Mouse (Mus musculus) lung, embryonic 15.5 days (tissue): ENCODE results near the gene Dmrt3. TPM values are rescaled to one million over a fixed set of nuclear protein-coding genes. Genes with fewer than 3 reads are reported as not detected.

ENCODE experiments used
- ATAC-seq: fragments of 200-750 bp; cut with Nextera tagmentation; 2 replicates; pipeline ENCODE4 v1.8.0; 2017; ENCODE audit warnings: moderate number of reproducible peaks, borderline replicate concordance; ENCODE audit not compliant: low FRiP score, low TSS enrichment; ENCODE audit errors: extremely low read depth
- H3K27ac ChIP-seq: fragments of 300-500 bp; sonication (generic); 2 replicates; pipeline ENCODE4 v1.5.1; 2015; ENCODE audit warnings: moderate library complexity, mild to moderate bottlenecking, inconsistent platforms
- H3K27me3 ChIP-seq: fragments of 300-500 bp; sonication (generic); 2 replicates; pipeline ENCODE4 v1.6.1; 2015; ENCODE audit warnings: inconsistent platforms
- H3K36me3 ChIP-seq: fragments of 300-500 bp; sonication (generic); 2 replicates; pipeline ENCODE4 v1.6.1; 2015; ENCODE audit warnings: inconsistent platforms
- H3K4me1 ChIP-seq: fragments of 300-500 bp; sonication (generic); 2 replicates; pipeline ENCODE4 v1.6.1; 2015; ENCODE audit warnings: inconsistent platforms
- H3K4me2 ChIP-seq: fragments of 300-500 bp; sonication (generic); 2 replicates; pipeline ENCODE4 v1.6.1; 2015; ENCODE audit warnings: inconsistent platforms, mild to moderate bottlenecking, moderate library complexity
- H3K4me3 ChIP-seq: fragments of 300-500 bp; sonication (generic); 2 replicates; pipeline ENCODE4 v1.5.1; 2015; ENCODE audit warnings: mild to moderate bottlenecking, inconsistent platforms
- H3K9ac ChIP-seq: fragments of 300-500 bp; sonication (generic); 2 replicates; pipeline ENCODE4 v1.6.1; 2015; ENCODE audit warnings: inconsistent platforms
- H3K9me3 ChIP-seq: fragments of 300-500 bp; sonication (generic); 2 replicates; pipeline ENCODE4 v1.6.1; 2016; ENCODE audit warnings: inconsistent platforms
- WGBS: fragments of 180-500 bp; shearing (Covaris S2); methylation state at CpG from one replicate; pipeline ENCODE4 v1.1.7; 2015; 5-methylcytosine and 5-hydroxymethylcytosine counted together
- polyA plus RNA-seq: library from polyadenylated mRNA; unstranded; fragments of >200 nt; fragmentation: Nextera tagmentation; extraction: Ambion mirVana; gene quantifications from 2 replicates; pipeline ENCODE4 v1.2.1, GENCODE M21; 2015

Dmrt3 gene
- polyA plus RNA-seq: 0.29 and 0.43 TPM in 2 replicates

DNA sequence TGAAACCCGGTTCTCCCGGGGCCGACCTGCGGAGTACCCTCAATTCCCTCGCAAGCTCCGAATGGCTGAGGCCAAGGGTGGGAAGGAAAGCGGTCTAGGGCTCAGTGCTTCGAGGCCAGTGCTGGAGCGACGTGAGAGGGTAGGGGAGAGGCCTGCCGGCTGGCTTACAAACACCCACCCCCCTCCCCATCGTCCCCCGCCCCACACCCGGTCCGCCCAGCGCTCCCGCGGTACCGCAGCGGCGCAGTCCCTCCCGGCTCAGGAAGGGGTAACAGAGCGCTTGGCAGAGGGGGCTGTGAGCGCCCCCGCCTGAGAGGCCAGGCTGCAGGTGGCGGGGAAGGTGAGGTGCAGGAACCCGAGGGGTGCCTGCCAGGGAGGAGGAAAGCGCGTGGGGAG, at the start of gene Dmrt3:
Gene Dmrt3 (plus strand): TSS at position 287 of the 396 bp plus-strand sequence.
- Histone ChIP-seq H3K4me3 (peak within 1 kb of the TSS; percentile 36), H3K9ac (no peak within 1 kb of the TSS), H3K27ac (no peak within 1 kb of the TSS), H3K4me1 (peaks cover 33% of the 10 kb centered on the region), H3K27me3 (peaks cover 99% of the 10 kb centered on the region), H3K9me3 (no peaks in the 10 kb centered on the region), H3K36me3 (no peaks in the 10 kb centered on the region), H3K4me2 (peak within 1 kb of the TSS; percentile 64)
- WGBS: 1% methylated on average over 25 of the region's 29 CpGs
- no peak; the same call in 1 of the 2 replicates for ATAC-seq

- no peaks in the 10 kb centered on the region for H3K9me3 ChIP-seq
- WGBS: 54% methylated on average over 12 of the region's 12 CpGs
- no peaks in the 10 kb centered on the region for H3K4me1 ChIP-seq
- H3K27ac ChIP-seq: no peak overlapping the region
- H3K27me3 ChIP-seq: peaks cover 15% of the 10 kb centered on the region
- no peak; the same call in 1 of the 2 replicates for ATAC-seq
- no peak overlapping the region for H3K9ac ChIP-seq
- no peaks in the 10 kb centered on the region for H3K36me3 ChIP-seq
- no peak overlapping the region for H3K4me3 ChIP-seq
- H3K4me2 ChIP-seq: no peak overlapping the region
Measured at GRCm38 (mm10) chr19:25564430-25564829, 45.7 kb upstream of the Dmrt3 start.

DNA sequence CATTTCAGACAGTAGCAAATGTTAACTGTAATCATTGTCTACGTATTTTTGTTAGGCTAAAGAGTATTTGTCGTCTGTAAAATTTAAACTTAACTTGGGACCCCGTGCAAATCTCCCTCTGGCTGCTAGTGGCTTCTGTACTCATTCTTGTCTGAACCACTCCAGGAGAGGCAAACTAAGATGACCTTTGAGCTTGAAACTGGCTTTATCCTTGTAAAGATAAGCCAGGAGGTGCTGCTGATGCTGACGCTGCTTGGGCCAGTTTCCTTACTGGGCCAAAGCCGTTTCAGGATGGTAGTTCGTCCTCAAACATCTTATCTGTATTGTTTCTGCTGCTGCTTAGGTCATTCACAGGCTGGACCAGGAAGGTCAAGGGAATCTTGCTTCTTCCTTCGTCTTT, 40.3 kb upstream of the Dmrt3 start:
- ATAC-seq: no peak
- Histone ChIP-seq H3K27me3 (peaks cover 29% of the 10 kb centered on the region; the same call in 1 of the 2 replicates), H3K4me2 (no peak overlapping the region)

DNA sequence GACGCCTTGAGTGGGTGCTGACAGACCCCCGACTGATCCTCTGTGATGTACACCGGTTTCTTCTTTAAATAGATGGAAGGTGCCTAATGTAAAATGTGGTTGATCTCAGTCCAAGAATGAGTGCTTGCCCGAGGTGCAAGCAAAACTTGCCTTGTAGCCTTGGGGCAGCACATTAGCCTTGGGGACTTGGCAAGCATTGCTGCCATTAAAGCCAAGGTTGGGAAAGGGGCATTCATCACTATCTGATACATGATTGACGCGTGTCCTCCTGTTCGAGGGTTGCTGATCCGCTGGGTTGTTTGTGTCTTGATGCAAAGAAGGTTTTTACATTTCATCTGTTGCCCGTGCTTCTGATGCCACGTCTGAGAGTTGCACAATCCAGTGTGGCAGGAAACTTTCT, 35.7 kb upstream of the Dmrt3 start:
- WGBS: 15% methylated on average over 10 of the region's 10 CpGs
- no peaks in the 10 kb centered on the region for H3K36me3 ChIP-seq
- peaks cover 31% of the 10 kb centered on the region; the same call in 1 of the 2 replicates for H3K27me3 ChIP-seq
- H3K9me3 ChIP-seq: no peaks in the 10 kb centered on the region
- no peak overlapping the region for H3K27ac ChIP-seq
- no peak overlapping the region for H3K4me3 ChIP-seq
- H3K4me2 ChIP-seq: peak overlapping the region; percentile 44; the same call in 1 of the 2 replicates
- H3K4me1 ChIP-seq: peaks cover 23% of the 10 kb centered on the region
- no peak overlapping the region for H3K9ac ChIP-seq
- no peak for ATAC-seq

More for the DNA sequence above, 40.3 kb upstream of the Dmrt3 start:
- H3K27ac ChIP-seq: no peak overlapping the region
- 45% methylated on average over 7 of the region's 7 CpGs for WGBS
- no peak overlapping the region for H3K4me3 ChIP-seq
- no peaks in the 10 kb centered on the region for H3K36me3 ChIP-seq
- H3K9ac ChIP-seq: no peak overlapping the region
- H3K4me1 ChIP-seq: peaks cover 6% of the 10 kb centered on the region
- no peaks in the 10 kb centered on the region for H3K9me3 ChIP-seq

- Histone ChIP-seq H3K27ac (no peak overlapping the region), H3K9me3 (no peaks in the 10 kb centered on the region), H3K4me3 (peak overlapping the region; percentile 13; the same call in 1 of the 2 replicates), H3K36me3 (no peaks in the 10 kb centered on the region), H3K4me2 (peak overlapping the region; percentile 44), H3K4me1 (peaks cover 23% of the 10 kb centered on the region), H3K9ac (no peak overlapping the region), H3K27me3 (peaks cover 27% of the 10 kb centered on the region; the same call in 1 of the 2 replicates)
- ATAC-seq: peak; percentile 83
- 2% methylated on average over 17 of the region's 17 CpGs for whole genome bisulfite sequencing
Measured at GRCm38 (mm10) chr19:25574981-25575814, 34.9 kb upstream of the Dmrt3 start.

DNA sequence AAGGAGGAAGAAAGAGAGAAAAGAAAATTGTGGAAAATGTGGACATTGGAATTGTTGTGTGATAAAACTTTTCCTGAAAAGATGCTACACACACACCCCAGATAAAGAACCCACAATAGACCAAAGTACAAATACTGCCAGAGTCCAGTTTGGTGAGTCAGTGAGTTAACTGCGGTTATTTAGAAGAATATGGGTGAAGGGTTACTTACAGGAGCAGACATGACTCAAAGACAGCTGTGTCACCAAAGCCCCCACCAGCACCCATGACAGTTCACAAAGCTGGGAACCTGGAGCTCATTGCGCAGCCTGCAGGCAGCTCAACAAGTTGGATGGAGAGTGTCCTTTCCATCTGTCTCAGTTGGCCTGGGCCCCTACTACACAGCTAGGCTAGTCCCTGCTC, 31.7 kb upstream of the Dmrt3 start:
- Histone ChIP-seq H3K36me3 (no peaks in the 10 kb centered on the region), H3K4me2 (no peak overlapping the region), H3K9me3 (no peaks in the 10 kb centered on the region), H3K4me1 (peaks cover 23% of the 10 kb centered on the region), H3K4me3 (no peak overlapping the region), H3K9ac (no peak overlapping the region), H3K27me3 (peaks cover 18% of the 10 kb centered on the region; the same call in 1 of the 2 replicates), H3K27ac (no peak overlapping the region)
- WGBS: 91% methylated on average over 2 of the region's 2 CpGs
- ATAC-seq: no peak

GRCm38 (mm10) chr19:25579440-25579839, 30.7 kb upstream of the Dmrt3 start:
- Histone ChIP-seq H3K4me3 (no peak overlapping the region), H3K9me3 (no peaks in the 10 kb centered on the region), H3K27ac (no peak overlapping the region), H3K27me3 (peaks cover 13% of the 10 kb centered on the region; the same call in 1 of the 2 replicates), H3K9ac (no peak overlapping the region), H3K4me1 (peaks cover 20% of the 10 kb centered on the region), H3K36me3 (no peaks in the 10 kb centered on the region), H3K4me2 (no peak overlapping the region)
- WGBS: 86% methylated on average over 2 of the region's 2 CpGs
- no peak for ATAC-seq

- no peaks in the 10 kb centered on the region for H3K9me3 ChIP-seq
- no peaks in the 10 kb centered on the region for H3K4me1 ChIP-seq
- no peaks in the 10 kb centered on the region for H3K36me3 ChIP-seq
- H3K27me3 ChIP-seq: peaks cover 82% of the 10 kb centered on the region
- H3K4me3 ChIP-seq: no peak overlapping the region
- no peak overlapping the region for H3K27ac ChIP-seq
- ATAC-seq: no peak
- no peak overlapping the region for H3K4me2 ChIP-seq
- H3K9ac ChIP-seq: no peak overlapping the region
- 67% methylated on average over 3 of the region's 3 CpGs for WGBS
Measured at GRCm38 (mm10) chr19:25597717-25598232, 12.3 kb upstream of the Dmrt3 start.

DNA sequence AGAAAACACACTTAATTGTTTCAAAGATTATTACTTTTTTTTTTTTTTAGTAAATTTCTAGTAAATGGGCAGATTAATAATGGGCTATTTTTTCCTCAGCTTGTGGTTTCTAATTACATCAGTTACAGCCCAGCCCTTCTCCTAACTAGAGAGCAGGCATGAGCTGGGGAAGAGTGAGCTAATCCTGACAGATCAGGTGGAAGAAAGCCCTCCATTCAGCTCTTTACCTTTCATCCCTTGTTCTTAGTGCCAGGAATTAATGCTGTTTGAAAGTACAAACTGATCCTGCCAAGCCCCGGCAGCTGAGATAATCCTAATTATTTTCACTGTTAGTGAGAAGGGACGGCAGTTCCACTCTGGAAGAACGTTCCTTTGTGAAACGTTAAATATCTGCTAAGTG, 11.5 kb upstream of the Dmrt3 start:
- H3K27me3 ChIP-seq: peaks cover 83% of the 10 kb centered on the region
- H3K9ac ChIP-seq: no peak overlapping the region
- no peak overlapping the region for H3K4me3 ChIP-seq
- ATAC-seq: no peak
- no peaks in the 10 kb centered on the region for H3K4me1 ChIP-seq
- WGBS: 8% methylated on average over 4 of the region's 4 CpGs
- no peak overlapping the region for H3K4me2 ChIP-seq
- H3K9me3 ChIP-seq: no peaks in the 10 kb centered on the region
- no peaks in the 10 kb centered on the region for H3K36me3 ChIP-seq
- H3K27ac ChIP-seq: no peak overlapping the region

DNA sequence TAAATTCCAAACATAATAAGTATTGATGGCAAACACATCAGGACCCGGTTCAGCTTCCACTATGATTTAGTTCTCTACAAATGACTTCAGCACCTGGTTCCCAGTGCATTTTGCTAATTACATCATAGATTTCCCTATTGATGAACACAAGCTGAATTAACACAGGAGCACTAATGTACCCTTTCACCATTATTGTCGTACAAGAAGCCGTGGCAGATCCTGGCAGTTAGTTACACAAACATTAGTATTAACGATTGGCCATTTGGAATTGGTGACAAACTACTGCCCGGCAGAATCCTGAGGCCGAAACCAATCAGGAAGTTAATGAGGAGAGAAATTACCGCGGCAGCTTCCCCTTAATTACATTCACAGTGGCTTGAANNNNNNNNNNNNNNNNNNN, 8.1 kb upstream of the Dmrt3 start:
- Histone ChIP-seq H3K9ac (no peak overlapping the region), H3K9me3 (no peaks in the 10 kb centered on the region), H3K27ac (no peak overlapping the region), H3K27me3 (peaks cover 98% of the 10 kb centered on the region), H3K36me3 (no peaks in the 10 kb centered on the region), H3K4me2 (no peak overlapping the region), H3K4me1 (peaks cover 10% of the 10 kb centered on the region), H3K4me3 (no peak overlapping the region)
- no peak for ATAC-seq
- WGBS: 13% methylated on average over 8 of the region's 8 CpGs

DNA sequence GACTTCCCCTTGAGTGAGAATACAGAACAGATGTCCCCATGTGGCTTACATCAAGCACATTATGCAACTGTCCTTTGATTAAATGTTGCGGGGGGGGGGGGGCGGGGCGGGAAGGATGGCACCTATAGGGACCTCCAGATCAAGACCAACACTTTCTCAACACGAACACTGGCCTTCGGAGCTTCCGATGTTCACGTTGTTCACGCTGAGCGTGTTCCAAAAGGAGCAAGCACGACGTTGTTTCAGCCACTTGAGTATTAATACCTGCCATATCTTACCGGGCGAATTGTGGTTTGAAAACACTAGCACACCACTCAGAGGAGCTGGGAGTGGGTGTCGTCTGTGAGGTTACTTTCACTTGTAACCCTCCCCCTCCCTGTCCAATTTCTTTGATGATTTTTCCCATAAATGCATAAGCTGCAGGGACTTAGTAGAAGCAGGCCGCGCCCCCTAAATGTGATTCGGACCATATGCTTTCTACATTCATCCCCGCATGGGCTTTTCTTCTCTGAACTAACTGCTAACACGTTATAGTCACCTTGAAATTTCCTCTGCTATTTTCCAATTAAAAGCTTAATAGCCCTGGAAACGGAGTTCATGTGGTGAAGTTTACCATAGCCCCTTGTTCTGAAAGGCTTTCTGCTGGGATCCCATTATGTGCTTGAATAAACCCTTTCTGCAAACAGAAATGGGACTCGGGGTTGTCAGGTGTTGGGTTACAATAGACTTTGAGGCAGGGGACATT, 2.5 kb upstream of the Dmrt3 start:
- ATAC-seq: no peak
- WGBS: 2% methylated on average over 21 of the region's 21 CpGs
- Histone ChIP-seq H3K4me2 (no peak overlapping the region), H3K36me3 (no peaks in the 10 kb centered on the region), H3K9me3 (no peaks in the 10 kb centered on the region), H3K27me3 (peaks cover 100% of the 10 kb centered on the region), H3K27ac (no peak overlapping the region), H3K4me3 (no peak overlapping the region), H3K4me1 (peaks cover 33% of the 10 kb centered on the region), H3K9ac (no peak overlapping the region)

DNA sequence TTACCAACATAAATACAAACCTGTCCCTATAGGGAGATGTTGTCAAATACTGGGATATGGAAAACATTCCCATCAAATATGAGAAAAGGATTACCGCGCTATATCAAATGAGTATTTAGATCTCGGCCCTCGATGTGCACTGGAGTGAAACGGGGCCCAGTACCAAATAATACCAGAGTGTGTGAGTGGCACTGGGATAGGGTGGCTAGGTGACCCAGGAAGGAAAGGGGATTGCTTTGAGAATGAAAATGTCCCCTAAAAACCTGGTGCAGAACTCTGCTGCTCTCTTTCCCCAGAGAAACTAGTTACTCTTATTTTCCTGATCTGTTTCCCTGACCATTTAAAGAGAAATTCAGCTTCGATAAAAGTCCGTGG, 1.9 kb upstream of the Dmrt3 start:
- peaks cover 100% of the 10 kb centered on the region for H3K27me3 ChIP-seq
- no peak overlapping the region for H3K4me2 ChIP-seq
- peaks cover 33% of the 10 kb centered on the region for H3K4me1 ChIP-seq
- H3K9me3 ChIP-seq: no peaks in the 10 kb centered on the region
- H3K36me3 ChIP-seq: no peaks in the 10 kb centered on the region
- no peak overlapping the region for H3K27ac ChIP-seq
- WGBS: 4% methylated on average over 7 of the region's 7 CpGs
- H3K9ac ChIP-seq: no peak overlapping the region
- no peak for ATAC-seq
- no peak overlapping the region for H3K4me3 ChIP-seq
